Mouse (Mus musculus): ENCODE measurements around the gene Prrc2b.

DNA sequence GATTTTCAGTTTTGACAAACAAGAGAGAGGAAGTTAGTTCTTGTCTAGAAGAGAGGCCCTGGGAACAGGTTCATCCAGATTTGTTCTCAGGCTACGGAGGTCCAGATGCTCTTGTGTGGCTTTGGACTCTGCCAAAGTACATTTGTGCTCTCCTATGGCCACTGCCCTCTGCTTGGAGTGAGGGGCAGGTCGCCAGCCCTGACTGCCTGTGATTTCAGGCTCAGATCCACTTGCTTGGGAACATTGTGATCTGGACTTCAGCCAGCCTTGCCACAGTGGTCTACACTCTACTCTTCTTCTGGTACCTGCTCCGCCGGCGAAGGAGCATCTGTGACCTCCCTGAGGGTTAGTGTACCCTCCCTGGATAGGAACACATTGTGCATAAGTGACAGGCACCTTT, 101.8 kb downstream of the Prrc2b start:
- TF ChIP-seq CTCF (IDR thresholded peaks at IDR 0.05; ENCODE audit: low read depth) (no peak), EP300 (IDR thresholded peaks at IDR 0.05; ENCODE audit: low read depth) (no peak)
